Mouse (Mus musculus): ENCODE data around the gene Acss1.

- TF ChIP-seq CTCF (IDR thresholded peaks at IDR 0.05; ENCODE audit: borderline replicate concordance, insufficient read depth, low read length) (no peak), POLR2A (IDR thresholded peaks at IDR 0.05; ENCODE audit: low read depth, low read length) (no peak)
These were observed 19.7 kb upstream of the Acss1 start for GRCm38 (mm10) chr2:150687871-150688540.

All from embryonic fibroblast, embryonic 13.5 days (primary cell).